In genomic region chr6:128226941-128227340, GRCm38 (mm10) we compare ENCODE assay signal across 13 mouse cellular contexts.
"Had no signal": no experiment of that assay in that cellular context is flagged by ENCODE, and none has a peak within 500 bp of the region (broad histone marks: within the 10 kb centered on the region; RNA-seq: fewer than 3 reads in every experiment).

No protein-coding gene starts in this region.

- H3K4me2 ChIP-seq: liver, embryonic 12.5 days; liver, embryonic 15.5 days; midbrain, embryonic 12.5 days; stomach, embryonic 15.5 days had no signal

- H3K9me3 ChIP-seq: limb, embryonic 12.5 days; liver, embryonic 12.5 days; liver, embryonic 15.5 days; lung, embryonic 15.5 days; megakaryocyte, embryonic 14.5 days; midbrain, embryonic 12.5 days; stomach, embryonic 15.5 days had no signal

- H3K36me3 ChIP-seq: limb, embryonic 12.5 days; liver, embryonic 12.5 days; liver, embryonic 15.5 days; midbrain, embryonic 12.5 days; stomach, embryonic 15.5 days had no signal

- DNase-seq: liver; right cerebral cortex, postnatal 25 days; spleen, adult 18-20 months had no signal

- ATAC-seq: inflammation-experienced regulatory T-cells, adult 6 months; liver, embryonic 12.5 days had no signal

- H3K4me1 ChIP-seq: liver, embryonic 12.5 days; stomach, embryonic 15.5 days had no signal

- H3K27ac ChIP-seq: kidney, postnatal 0 days; layer of hippocampus, adult 2 months; limb, embryonic 12.5 days; liver, embryonic 12.5 days; lung, embryonic 15.5 days; midbrain, embryonic 12.5 days; stomach, embryonic 15.5 days had no signal

- H3K27me3 ChIP-seq: limb, embryonic 12.5 days; liver, embryonic 12.5 days; liver, embryonic 15.5 days; lung, embryonic 15.5 days; midbrain, embryonic 12.5 days; stomach, embryonic 15.5 days had no signal

- H3K9ac ChIP-seq: limb, embryonic 12.5 days; liver, embryonic 12.5 days; liver, embryonic 15.5 days; lung, embryonic 15.5 days; midbrain, embryonic 12.5 days; stomach, embryonic 15.5 days had no signal

- H3K4me3 ChIP-seq: layer of hippocampus, adult 2 months; limb, embryonic 12.5 days; liver, embryonic 12.5 days; liver, embryonic 15.5 days; lung, embryonic 15.5 days; megakaryocyte, embryonic 14.5 days; midbrain, embryonic 12.5 days; stomach, embryonic 15.5 days had no signal
